Mouse (Mus musculus): ENCODE measurements around the gene Fam104a. TPM values are rescaled to one million over a fixed set of nuclear protein-coding genes. Genes with fewer than 3 reads are reported as not detected.

Fam104a gene
- 10 to 100 TPM; 26.8 to 28.6 (median 27.6) TPM for total RNA-seq (2022)

DNA sequence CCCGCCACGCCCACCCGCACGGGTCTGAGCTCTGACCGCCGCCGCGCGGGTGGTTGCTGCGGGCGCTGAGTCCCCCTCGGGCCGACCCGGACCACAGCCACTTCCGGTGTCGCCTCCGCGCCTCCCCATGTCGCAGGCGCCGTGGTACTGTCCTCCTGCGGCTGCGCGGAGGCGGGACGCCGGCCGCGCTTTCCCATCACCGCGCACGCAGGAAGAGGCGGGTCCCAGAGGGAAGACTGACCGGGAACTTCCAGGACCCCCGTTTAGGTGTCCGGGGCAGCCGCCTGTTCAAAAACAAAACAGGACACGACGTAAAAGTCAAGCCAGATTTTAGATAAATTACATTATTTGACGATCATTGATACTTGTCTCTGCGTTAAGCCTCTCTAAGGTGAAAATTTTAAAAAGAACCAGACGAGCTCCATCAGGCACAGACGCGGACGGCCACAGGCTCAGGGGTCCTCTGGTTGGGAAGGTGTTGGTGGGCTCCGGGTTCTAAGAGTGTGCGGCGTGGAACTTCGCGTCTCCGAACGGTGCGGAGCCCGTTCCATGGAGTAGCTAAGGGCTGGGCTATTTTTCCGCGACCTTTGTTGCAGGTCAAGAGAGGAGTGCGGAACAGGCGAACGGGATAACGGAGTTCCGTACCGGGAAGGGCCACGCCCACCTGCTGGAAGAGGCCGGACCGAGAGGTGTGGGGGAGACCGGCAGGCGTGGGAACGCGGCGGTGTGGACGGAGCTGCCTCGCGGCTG lies at the start of gene Fam104a, which contains the start of gene D11Wsu47e:
Fam104a (minus strand) TSS at position 199 of the 750 bp plus-strand sequence.
D11Wsu47e (plus strand) TSS at position 456 of the 750 bp plus-strand sequence.
- peak; percentile 93 to 94 for DNase-seq (ENCODE audit: low spot score in 2 of 2)

DNA sequence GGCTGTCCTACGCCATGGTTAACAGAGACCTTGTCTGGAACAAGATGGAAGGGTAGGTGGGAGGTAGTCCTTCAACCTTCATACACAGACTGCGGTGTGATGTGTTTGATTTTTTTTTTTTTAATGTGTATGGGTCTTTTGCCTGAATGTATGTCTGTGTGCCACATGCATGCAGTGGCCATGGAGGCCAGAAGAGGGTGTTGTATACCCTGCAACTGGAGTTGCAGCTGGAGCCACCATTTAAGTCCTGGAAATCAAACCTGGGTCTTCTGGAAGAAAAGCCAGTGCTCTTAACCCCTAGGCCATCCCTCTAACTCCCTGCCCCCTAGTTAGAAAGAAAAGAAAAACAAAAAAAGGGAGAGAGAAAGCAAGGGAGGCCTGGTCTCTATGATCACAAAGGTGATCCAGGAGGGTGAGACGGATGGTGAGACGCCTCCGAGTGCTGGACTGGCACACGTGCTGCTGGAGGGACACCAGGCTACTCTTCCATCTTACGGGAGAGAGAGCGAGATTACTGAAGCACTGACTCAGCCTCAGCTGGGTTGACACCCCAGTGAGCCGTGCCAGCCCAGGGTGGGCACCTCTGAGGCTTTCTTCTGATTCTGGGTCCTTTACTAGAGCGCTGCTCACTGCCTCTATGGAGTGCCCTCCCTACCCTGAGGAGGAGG lies 48.1 kb upstream of the Fam104a start:
- no peak for DNase-seq (ENCODE audit: low spot score in 2 of 2)

DNA sequence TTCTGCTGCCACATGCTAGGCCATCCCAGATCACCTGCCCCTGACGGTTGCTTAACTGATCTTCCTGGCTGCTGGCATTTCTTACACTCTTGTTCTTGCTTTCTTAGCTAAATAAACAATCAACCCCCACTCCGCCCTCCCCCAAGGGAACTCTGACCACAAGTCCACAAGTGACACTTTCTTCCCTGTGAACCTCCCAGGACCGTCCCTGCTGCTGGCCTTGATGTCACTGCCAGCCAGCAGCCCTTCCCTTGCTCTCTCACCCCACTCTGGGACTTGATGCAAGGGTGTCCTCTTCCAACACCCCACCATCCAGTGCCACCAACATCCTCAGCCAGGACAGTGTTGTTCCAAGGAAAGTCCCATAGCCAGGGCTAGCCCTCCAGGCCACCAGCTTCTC lies 46.9 kb upstream of the Fam104a start:
- DNase-seq (ENCODE audit: low spot score in 2 of 2), result no peak

DNA sequence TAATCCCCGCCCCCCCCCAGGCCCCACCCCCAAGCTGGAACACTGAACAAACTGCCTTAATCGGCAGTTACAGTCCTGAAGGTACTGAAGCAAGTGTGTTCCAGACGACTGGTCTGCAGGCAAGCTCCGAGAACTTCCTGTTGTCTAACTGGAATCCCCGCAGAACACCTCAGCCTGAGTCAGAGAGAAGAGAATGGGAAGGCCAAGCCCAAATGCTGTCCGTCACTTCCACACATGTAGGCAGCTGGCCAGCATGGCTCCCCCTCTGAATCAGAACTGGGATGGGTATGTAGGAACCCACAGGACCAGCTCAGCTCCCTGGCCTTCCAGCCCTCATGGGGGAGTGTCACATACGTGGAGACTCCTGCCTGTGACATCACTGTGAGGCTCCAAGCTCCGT lies 46.0 kb upstream of the Fam104a start:
- no peak for DNase-seq (ENCODE audit: low spot score in 2 of 2)

DNA sequence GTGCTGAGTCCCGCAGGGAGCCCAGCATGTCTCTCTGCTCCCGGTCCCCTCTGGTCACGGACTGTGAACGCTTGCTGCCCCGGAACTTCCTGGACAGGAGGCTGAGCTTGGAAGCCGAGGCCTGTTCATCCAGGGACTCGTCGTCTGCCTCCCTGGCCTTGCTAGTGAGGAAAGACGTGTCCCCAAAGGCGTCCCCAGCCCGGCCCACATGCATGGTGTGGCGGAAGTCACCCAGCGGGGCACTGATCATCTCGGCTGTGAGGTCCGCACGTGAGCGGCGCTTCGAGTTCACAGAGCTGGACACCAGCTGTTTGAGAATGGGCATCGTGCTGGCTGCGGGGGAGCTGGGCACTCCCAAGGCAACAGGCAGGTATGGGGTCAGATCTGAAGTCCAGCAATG lies 45.3 kb upstream of the Fam104a start:
- no peak for DNase-seq (ENCODE audit: low spot score in 2 of 2)

DNA sequence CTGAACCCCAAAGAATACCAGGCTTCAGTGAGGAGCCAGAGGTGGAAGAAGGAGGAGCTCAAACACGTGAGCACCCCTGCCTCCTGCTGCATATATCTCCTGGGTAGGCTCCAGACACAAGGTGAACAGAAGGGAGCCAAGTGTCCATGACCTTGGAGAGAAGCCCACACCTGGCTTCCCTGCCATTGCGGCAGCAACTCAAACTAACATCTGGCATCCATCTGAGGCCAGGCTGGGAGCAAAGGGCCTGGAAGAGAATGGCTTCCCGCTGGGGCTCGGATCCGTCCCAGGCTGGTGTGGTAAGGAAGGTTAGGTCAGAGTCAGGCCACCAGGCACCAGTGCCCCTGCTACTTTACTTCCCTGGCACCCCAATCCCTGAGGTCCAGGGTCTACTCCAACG lies 44.0 kb upstream of the Fam104a start:
- DNase-seq (ENCODE audit: low spot score in 2 of 2), result no peak

DNA sequence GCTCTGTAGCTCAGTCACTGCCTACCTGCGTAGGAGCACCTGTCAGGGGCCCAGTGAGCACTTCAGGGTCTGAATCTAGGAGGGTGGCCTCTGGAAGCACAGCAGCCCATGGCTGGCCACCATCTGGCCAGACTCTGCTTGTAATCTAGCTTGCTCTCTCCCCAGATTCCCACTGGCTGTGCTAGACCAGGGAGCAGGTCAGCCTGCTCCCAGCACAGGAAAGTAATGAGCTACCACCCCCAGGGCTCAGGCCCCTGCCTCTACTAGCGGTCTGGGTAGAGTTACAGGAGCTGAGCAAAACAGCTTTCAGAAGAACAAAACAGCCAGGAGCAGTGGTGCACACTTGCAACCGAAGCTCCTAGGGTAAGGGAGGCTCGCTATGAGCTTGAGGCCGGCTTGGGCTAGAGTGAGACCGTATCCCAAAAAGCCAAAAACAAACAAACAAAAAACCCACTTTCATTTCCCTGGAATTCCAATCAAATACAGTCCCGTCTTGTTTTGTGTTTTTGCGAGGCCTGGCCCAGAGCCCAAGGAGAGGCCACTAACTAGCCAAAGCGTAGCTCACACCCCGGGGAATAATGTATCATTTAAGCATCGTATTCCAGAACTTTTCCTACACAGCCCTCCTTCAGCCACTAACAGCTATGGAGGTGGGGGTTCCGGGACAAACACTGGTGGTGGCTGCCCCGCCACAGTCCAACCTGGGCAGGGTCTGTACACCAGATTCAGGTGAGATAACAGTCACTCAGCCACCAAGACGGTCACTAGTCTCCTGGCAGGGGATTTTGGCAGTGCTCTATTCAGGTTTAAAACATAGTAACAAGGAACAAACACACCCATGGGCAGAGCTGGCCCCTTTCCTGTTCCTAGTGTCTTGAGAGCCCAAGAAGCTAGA lies 43.3 kb upstream of the Fam104a start:
- DNase-seq (ENCODE audit: low spot score in 2 of 2), result no peak

DNA sequence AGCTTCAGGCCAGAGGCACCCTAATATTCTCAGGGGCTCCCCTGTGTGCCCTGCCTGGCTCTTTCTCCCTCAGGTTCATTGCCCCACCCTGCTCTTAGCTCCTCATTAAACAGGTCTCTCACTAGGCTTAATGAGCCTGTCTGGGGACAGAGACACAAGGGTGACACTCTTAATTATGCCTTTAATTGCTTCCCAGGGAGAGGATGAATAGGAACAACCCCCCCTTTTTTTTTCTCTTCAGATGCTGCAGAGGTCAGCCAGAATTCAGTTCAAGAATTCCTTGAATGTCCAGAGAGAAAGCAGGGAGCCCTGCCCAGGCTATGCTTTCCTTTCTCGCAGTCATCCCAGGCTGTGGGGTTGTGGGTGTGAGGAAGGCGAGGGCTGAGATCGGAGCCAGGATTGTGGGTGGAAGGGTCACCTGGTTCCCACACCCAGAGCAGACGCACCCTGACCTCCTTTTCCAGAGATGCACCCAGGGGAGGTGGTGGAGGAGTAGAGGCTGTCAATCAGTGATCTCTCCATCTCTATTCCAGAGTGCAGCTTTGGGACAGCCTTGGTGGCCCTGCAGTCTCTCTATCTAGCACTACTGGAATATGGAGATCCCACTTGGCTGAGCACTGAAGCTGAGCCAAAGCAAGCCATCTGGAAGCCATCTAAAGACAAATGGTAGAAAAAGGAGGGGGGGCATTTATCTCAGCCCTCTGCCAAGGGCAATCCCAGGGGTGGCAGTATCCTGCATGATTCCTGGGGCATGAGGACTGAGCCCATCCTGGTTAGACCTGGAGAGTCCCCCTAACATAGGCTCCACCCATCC lies 41.5 kb upstream of the Fam104a start:
- DNase-seq (ENCODE audit: low spot score in 2 of 2), result no peak

DNA sequence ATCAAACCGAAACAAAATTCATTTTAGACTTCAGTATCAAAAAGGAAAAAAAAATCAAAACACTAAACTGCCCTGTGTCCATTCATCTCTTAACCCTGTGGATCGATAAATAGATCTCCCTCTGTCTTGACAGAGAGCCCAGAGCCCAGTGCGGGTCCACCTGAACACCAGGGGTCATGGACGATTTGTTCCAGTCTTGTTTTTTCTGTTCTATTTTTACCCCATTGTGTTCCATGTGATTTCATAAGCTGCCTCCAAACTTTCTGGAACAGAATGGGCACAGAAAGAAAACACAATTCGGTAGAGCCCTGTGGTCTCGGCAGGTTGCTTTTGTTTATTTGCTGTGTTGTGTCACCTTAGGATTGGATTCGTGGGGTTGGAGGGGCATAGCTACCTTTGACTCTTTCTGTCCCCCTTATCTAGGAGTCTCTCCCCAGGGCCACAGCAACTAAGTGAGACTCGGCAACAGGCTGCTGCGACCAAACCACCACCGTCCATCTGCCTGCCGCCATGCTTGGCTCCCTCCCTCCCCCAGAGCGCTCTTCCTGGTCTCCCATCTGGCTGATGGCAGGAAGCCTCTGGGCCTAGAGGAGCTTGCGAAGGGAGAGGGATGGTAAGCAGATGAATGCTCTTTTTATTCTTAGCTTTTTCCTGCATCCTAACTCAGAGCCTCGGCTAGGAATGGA lies 38.6 kb upstream of the Fam104a start:
- peak in 1 of 2 experiments; percentile 33 for DNase-seq (ENCODE audit: low spot score in 2 of 2)

DNA sequence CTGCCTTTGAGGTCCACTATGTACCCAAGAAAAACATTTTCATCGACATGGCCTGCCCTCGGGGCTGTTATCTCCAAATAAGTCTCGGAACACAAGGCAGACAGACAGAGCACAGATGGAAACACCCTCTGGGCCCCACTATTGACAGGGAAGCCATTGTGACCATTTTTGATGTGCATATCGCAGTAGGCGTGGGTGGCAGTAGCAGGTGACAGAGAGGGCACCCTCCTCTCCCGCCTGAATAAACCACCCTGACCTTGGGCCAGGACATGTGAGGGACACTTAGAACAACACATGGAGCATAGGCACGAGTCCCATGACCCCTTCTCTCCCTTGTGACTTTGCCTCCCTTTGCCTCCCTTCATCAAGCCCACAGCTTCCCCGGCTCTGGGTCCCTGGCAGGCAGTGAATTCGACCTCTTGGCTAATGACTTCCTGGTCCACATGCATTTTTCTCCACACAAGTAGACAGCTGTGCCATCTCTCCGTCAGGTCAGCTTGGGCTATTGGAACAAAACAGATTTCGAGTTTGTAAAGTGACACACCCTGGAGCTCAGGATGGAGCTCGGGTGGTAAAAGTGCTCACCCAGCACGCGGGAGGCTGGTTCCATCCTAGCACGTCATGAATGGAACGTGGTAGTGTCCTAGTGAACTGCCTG lies 33.9 kb upstream of the Fam104a start:
- DNase-seq (ENCODE audit: low spot score in 2 of 2), result no peak

DNA sequence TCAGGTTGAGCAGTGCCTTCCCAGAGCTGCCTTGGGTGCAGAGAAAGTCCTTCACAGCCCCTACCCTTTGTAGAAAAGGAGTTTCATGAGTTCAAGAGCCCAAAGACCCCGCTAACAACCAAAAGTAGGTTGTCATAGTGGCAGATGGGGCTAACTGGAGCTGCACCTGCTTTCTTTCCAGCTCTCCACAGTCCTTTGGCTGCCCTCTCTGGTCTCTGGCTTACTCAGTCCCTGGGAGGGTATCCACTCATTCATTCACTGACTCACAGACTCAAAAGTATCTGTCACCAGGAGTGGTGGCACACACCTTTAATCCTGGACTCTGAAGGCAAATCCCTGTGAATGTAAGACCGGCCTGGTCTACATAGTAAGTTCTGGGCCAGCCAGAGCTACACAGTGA lies 32.2 kb upstream of the Fam104a start:
- no peak for DNase-seq (ENCODE audit: low spot score in 2 of 2)

DNA sequence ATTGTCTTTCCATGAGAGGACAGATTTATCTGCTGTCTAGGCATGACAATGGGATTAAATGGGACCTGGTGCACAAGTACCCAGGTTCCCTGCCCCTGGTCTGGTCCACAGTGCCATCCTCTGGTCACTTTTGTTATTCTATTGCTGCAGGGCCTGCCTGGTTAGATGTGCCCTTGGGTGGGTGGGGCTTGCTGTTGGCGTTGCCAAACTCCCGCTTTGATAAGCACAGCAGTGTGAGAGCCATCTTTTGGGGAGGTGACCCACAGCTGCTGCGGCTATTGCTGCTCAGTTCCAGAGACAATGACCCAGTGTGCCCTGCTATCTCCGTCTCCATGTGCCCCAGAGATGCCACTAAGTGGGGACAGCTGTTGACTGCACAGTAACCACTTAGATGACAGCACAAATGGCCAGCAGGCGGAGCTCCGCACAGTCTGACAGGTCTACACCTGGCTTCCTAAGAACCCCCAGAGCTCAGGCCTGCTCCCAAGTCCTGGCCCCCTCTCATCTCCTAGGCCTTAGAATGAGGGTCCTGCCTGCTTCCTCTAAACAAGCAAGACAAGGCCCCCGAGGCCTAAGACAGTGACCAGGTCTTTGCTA lies 31.2 kb upstream of the Fam104a start:
- DNase-seq (ENCODE audit: low spot score in 2 of 2), result no peak

DNA sequence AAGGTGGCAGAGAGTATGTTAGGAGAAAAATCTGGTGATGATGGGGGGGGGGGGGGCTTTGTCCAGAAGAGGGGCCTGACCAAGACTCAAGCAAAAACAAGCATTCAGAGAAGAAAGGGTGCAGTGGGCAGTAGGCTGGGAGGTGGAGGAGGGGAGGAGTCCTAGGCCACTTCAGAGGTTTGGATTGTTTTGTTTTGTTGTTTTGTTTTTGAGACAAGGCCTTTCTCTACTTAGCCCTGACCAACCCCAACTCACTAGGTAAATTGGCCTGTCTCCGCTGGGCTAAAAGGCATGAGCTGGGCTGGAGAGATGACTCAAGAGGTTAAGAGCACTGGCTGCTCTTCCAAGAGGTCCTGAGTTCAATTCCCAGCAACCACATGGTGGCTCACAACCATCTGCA lies 27.1 kb upstream of the Fam104a start:
- no peak for DNase-seq (ENCODE audit: low spot score in 2 of 2)

DNA sequence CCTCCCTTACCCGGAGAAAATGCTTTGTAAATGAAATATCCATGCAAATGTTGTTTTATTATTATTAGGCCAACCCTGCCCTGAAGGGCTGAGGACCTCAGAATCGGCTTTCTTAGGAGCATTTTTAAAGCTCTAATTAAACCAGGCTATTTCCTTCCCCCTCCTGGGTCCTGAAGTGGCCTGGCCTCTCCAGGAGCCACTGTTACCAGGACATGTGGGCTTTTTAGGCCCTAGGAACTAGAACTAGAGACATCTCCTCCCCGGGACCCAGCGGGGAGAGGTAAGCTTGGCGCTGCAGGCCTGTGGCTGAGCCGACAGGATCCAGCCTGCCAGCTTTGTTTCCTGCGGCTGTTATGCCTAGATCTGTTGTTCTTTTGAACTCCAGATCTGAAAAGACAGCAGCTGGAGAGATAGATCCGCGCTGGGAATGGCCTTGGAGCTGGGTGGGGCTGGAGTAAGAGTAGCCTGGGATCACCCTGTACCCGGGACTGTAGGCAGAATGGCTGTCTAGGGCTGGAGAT lies 26.4 kb upstream of the Fam104a start:
- DNase-seq (ENCODE audit: low spot score in 2 of 2), result no peak

DNA sequence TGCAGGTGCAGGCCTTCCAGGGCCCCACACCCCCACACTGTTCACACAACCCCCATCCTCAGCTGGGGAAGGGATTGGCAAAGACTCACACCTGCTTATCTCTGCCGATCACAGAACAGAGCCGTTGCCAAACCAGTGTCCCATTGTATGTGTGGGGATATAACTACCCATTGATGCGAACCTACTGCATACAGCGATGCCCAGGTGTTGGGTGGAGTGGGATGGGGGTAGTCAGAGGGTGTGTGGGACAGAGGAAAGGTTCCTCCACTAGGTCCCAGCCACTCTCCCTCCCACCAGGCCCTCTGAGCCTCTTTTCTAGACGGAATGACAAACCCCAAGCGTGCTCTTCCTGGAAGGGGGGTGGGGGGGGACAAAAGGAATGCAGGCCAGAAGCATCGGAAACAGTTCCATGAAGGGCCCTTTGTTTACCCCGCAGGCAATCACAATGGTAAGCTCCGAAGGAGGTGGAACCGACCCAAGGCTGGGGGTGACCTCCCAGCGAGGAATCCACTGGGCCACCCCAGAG lies 25.8 kb upstream of the Fam104a start, which contains the start of gene Cpsf4l:
Cpsf4l (minus strand) TSS at position 287 of the 526 bp plus-strand sequence.
- DNase-seq (ENCODE audit: low spot score in 2 of 2), result no peak

DNA sequence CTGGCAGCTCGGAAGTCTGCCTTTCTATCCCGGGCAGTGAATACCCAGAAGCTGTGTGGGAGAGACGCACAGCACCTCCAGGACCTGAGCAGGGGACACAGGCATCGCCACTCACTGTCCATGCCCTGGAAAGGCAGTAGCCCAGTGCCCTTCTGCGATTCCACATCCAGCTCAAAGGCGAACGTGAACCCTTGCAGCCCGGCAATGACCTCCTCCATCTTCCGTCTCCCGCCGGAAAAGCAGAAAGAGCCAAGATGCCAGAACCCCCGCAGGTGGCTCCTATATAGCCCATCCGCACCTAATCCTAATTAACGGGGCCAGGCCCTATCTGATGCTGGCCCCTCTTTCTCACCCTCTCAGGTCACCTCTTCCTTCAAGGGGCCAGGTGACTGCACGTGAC lies 25.3 kb upstream of the Fam104a start:
- no peak for DNase-seq (ENCODE audit: low spot score in 2 of 2)

DNA sequence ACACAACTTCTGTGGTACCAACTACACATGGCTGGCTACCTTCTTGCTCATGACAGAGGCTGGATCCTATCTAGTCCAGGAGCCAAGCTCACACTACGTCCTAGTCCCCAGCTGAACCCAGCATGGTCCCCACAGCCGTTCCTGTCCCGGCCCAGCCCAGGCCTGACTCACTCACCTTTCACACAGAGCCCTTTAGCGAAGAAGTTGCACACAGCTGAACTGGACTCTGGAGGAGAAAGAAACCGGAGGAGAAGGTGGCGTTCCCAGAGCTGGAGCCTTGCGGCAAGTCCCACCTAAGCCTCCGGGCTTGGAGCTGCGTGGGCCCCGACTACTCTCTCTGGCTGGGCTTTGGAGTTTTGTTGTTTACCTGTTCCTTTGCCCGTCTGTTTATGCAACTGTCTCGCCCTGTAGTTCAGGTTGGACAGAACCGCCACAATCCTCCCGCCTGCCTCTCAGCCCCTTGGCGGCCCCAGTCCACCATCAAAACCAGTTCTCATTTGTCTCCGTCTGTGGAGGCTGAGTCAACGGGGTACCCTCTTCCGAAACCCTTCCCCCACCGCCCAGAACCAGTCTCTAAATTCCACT lies 24.8 kb upstream of the Fam104a start:
- no peak for DNase-seq (ENCODE audit: low spot score in 2 of 2)

DNA sequence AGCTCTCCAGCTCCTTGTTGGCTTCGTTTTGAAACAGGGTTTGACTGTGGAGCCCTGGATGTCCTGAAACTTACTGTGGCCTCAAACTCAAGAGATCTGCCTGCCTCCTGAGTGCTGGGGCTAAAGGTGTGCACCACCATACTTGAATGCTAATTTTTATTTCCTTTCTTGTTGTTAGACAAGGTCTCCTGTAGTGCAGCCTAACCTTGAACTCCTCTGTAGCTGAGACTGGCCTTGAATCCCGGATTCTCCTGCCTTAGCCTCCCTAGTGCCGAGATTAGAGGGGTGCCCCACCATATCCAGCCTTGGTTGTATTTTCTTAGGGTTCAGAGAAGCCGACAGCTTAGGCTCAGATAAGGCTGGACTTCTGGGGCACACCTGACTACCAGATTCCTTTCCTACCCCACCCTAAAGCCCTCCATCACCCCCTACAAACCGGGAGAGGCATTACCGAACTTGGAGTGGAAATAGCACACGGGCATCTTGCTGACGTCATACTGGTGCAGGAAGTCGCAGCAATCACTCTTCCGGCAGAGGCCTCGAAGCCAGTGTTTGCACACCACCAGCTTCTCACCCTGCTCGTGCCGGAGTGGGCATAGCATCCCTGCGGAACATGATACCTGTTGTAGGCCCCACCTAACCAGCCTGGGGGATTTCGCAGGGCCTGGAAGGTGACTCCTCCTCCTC lies 22.2 kb upstream of the Fam104a start:
- no peak for DNase-seq (ENCODE audit: low spot score in 2 of 2)
